Mouse (Mus musculus): ENCODE data around the gene Crlf1. TPM values are rescaled to one million over a fixed set of nuclear protein-coding genes. Genes with fewer than 3 reads are reported as not detected.

Gene Crlf1
- total RNA-seq, 2 experiments from 2014 or later, result 0.74 to 1.6 TPM

DNA sequence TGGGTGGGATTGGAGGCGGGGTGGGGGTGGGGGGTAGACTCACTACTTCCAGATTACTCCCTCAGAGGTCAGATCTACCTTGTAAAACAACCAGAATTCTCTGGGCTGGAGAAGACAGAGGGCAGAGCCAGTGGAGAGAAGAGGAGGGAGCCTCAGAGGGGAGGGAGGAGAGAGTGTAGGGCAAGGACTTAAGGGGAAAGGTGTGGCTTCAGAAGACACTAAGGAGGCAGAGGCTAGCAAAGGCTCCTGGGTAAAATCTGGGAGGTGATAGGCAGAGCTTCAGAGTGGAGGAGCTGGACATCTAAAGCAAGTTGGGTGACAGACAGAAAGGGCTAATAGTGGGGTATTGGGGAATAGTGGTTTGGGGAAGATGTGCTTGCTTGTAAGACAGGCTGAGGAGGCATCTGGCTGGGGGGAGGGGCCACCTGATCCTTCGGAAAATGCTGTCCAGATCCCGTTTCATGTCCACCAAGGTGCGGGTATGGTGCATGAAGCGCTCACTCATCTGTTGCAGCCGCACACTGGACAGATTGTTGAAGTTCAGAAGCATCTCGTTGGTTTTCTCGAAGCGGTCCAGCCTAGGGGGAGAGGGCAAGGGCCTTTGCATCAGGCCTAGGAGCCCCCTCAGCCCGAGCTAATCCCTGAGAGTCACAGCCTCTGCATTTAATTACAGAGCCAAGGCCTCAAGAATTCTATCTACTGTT lies 25.1 kb downstream of the Crlf1 start:
- no peak for DNase-seq (ENCODE audit: low spot score in 2 of 2)

GRCm38 (mm10) chr8:70519043-70519442 lies 26.1 kb downstream of the Crlf1 start:
- DNase-seq (ENCODE audit: low spot score in 2 of 2), result no peak

DNA sequence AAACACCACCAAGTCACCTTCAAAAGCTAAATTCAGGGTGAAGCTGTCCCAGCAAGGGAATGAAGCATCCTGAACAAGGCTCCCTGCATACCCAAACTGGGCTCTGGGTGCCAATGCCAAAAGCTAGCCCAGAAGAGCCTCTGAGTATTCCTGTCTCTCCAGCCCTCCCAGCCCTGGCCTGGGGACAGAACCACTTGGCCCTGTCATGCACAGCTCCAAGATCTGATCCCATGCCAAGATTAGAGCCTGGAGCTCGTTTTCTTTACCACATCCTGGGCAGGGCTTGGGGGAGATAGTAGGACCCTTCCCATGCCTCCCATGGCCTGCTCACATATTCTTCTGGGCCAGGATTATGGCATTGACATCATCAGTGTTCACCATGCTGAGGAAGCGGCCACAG lies 26.6 kb downstream of the Crlf1 start:
- no peak for DNase-seq (ENCODE audit: low spot score in 2 of 2)

DNA sequence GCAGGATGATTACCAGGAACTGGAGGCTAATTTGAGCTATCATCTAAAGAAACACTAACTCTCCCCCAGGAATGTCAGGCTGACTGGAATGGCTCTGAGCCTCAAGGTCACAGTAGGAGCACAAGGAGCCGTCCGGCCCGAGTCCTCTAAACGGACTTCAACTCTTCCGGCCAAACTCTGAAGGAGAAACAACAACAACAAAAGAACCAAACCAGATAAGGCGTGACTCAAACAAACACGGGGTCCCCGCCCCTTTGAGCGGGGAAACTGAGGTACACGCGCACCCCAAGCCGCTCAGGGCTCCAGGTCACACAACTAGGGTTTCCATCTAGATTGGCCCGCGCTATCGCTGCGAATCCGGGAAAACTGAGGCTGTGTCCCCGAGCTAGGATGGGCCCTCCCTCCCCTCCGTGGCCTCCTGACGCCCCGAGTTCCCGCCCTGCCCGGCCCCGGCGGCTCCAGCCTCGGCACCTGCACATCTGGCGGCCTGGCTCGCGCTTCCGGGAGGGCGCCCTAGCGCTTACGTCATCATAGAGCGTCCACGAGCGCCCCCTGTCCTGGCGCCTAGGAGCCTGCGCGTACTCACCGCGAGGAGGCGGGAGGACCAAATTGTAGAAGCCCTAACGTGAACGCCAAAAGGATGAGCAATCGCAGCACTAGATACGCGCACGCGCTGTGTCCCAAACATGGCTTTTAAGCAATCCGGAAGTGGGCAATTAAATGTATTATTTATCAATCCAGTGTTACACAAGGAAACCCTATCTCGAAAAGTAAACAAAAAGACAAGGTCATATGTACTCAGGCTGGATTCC lies 29.8 kb downstream of the Crlf1 start:
- DNase-seq (ENCODE audit: low spot score in 2 of 2), result peak; percentile 94 to 96

DNA sequence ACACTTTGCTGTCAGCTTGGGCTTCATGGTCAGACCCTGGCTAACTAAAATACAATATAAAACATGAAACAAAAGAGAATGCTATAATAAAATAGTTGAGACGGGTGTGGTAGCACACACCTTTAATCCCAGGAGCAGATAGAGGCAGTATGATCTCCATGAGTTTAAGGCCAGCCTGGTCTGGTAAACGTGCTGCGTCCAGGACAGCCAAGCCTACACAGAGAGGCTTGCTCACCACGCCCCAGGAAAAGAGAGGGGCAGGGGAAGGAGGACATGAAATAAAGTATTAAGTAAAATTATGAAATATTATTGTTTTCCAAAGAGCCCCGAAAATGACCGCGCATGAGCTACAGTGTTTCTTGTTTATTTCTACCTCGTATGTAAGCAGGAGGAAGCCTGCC lies 34.2 kb downstream of the Crlf1 start:
- no peak for DNase-seq (ENCODE audit: low spot score in 2 of 2)

- peak; percentile 98 to 99 for DNase-seq (ENCODE audit: low spot score in 2 of 2)
Observed at GRCm38 (mm10) chr8:70527512-70528181, 34.7 kb downstream of the Crlf1 start, which contains the start of the genes Fkbp8 and Kxd1. Gene Fkbp8, plus strand, starts transcription at chr8:70527724. Gene Kxd1, minus strand, starts transcription at chr8:70527956.

DNA sequence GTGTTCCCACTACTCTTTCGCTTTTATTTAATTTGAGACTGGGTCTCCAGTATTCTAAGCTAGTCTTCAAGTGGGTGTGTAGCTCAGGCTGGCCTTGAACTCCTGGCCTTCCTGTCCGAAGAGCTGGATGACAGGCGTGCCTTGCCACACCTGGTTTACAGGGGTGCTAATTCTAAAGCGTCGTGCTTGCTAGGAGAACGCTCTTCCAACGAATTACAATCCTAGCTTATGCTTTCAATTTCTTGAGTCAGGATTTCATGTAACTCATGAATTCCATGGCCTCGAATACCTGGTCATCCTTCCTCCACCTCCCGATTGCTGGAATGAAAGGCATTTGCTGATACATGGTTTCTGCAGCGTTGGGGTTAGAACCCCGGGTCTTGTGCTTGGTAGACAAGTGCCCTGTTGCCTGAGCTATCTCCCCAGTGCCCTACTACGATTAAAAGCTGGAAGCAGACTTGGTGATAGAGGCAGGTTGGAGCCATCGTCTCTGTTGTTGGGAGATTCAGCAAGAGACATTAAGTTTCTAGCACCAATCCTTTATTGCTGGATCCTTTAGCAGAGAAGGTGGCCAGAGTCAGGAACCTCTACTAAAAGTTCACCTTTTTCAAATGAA lies 35.3 kb downstream of the Crlf1 start:
- no peak for DNase-seq (ENCODE audit: low spot score in 2 of 2)

- no peak for DNase-seq (ENCODE audit: low spot score in 2 of 2)
Observed at GRCm38 (mm10) chr8:70529299-70529698, 36.3 kb downstream of the Crlf1 start.

GRCm38 (mm10) chr8:70529741-70530161 lies 36.8 kb downstream of the Crlf1 start:
- no peak for DNase-seq (ENCODE audit: low spot score in 2 of 2)

DNA sequence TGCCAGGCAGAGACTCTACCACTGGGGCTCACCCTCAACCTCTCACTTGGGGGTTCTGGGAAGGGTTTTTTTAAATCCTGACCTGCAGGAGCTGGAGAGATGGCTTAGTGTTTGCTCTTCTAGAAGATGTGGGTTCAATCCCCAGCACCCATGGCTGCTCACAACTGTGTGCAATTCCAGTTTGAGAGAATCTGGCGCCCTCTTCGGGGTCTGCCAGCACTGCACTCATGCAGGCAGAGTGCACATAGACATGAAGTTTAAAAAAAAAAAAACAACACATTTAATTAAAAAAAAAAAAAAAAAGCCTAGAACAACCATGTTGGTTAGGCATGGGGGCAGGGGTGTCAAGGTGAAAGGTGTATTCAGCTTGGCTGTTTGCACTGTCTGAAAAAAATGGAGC lies 37.4 kb downstream of the Crlf1 start:
- no peak for DNase-seq (ENCODE audit: low spot score in 2 of 2)

DNA sequence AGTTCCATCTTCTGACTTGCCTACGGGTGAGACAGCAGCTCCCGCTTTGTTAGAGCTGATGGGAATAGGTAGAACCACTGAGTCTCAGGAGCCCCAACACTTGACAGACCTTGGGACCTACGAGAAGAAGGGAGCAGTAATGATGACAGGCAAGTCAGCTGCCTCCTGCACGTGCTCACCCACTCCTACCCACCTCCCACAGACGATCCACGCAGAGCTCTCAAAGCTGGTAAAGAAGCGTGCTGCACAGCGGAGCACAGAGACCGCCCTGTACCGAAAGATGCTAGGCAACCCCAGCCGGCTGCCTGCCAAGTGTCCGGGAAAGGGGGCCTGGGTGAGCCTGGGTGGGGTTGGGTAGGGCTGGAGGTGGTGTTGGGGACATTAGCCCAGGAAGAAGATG lies 41.3 kb downstream of the Crlf1 start:
- no peak for DNase-seq (ENCODE audit: low spot score in 2 of 2)

GRCm38 (mm10) chr8:70535221-70535620 lies 42.3 kb downstream of the Crlf1 start:
- no peak for DNase-seq (ENCODE audit: low spot score in 2 of 2)

DNA sequence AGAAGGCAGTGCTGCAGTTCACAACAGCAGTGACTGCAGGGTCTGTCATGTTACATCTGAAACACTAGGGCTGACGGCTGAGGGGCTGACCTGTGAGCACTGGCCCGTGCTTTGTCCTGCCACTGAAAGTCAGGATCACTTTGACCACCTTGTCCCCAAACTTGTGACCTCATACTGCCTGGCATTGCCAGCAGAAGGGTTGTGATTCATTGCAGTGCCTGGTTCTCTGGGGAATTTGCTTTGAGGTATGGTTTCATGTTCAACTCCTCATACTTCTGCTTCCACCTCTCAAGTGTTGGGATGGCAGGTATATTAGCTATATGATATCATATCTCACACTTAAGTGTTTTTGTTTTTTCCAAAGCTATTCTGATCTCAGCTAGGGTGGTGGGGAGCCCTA lies 42.7 kb downstream of the Crlf1 start:
- DNase-seq (ENCODE audit: low spot score in 2 of 2), result no peak

GRCm38 (mm10) chr8:70538024-70538579 lies 45.1 kb downstream of the Crlf1 start:
- peak; percentile 55 to 57 for DNase-seq (ENCODE audit: low spot score in 2 of 2)

- DNase-seq (ENCODE audit: low spot score in 2 of 2), result peak; percentile 99
Observed at GRCm38 (mm10) chr8:70538633-70539076, 45.7 kb downstream of the Crlf1 start.

GRCm38 (mm10) chr8:70539077-70539813 lies 46.3 kb downstream of the Crlf1 start, which contains the start of gene Ell:
Gene Ell, plus strand, starts transcription at chr8:70539457.
- DNase-seq (ENCODE audit: low spot score in 2 of 2), result peak; percentile 99

GRCm38 (mm10) chr8:70540013-70540506 lies 47.1 kb downstream of the Crlf1 start:
- no peak for DNase-seq (ENCODE audit: low spot score in 2 of 2)

DNA sequence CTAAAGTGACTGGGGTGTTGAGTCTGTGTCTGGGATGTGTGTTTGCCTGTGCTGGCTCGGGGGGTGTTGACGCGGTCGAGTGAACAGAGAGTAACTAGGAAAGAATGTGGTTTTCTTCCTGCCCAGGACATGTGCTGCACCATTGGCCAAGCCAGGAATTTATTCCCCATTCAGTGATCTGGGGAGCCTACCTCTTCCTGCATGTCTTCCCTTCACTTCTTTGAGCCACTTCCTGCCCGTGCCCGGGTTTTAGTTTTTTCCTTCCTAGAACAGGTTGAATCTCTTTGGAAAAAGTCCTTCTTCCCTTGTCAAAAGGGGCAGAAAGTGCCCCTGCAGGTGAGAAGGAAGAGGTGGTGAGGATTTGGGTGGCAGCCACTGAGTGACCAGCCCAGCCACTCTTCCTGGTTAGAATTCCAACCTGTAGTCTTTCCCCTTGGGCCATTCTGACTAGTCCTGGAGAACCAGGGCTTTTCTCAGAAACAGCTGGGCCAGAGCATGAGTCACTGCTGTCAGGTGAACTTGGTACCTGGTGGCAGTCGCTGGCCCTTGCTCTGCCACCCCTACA lies 47.6 kb downstream of the Crlf1 start:
- DNase-seq (ENCODE audit: low spot score in 2 of 2), result no peak

DNA sequence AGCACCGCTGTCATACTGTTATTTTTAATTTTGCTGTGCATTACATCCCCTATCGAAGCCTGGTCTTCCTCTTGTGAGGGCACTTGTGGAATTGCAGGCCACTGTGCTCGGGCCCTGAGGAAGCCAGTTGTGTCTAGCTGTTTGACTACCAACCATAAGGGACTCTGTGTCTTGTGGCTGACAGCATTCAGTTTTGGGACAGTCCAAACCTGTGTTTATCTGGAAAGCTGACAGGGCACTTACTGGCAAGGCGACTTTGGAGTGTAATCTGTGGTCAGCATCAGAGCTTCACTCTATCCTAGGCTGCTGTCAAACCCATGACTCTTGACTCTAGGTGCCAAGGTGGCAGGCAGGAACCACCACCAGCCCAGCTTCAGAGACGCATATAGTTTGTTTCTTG lies 48.1 kb downstream of the Crlf1 start:
- DNase-seq (ENCODE audit: low spot score in 2 of 2), result no peak
